Mouse (Mus musculus) layer of hippocampus, postnatal 14 days (tissue): ENCODE measurements around the gene Adcy6. TPM values are rescaled to one million over a fixed set of nuclear protein-coding genes. Genes with fewer than 3 reads are reported as not detected.

Experiments
- DNase-seq, 2 experiments: peaks; one replicate each; pipeline ENCODE4 v3.0.0; 2021 to 2022; ENCODE audit warnings: low spot score in 2 of 2, mixed read lengths in 1 of 2
- total RNA-seq, 2 experiments: library from RNA; stranded (reverse); gene quantifications; 2 replicates each; pipeline ENCODE4 v1.2.3; 2021

The Adcy6 gene
- total RNA-seq, 2 experiments from 2014 or later = 45.1 to 45.3 TPM

DNA sequence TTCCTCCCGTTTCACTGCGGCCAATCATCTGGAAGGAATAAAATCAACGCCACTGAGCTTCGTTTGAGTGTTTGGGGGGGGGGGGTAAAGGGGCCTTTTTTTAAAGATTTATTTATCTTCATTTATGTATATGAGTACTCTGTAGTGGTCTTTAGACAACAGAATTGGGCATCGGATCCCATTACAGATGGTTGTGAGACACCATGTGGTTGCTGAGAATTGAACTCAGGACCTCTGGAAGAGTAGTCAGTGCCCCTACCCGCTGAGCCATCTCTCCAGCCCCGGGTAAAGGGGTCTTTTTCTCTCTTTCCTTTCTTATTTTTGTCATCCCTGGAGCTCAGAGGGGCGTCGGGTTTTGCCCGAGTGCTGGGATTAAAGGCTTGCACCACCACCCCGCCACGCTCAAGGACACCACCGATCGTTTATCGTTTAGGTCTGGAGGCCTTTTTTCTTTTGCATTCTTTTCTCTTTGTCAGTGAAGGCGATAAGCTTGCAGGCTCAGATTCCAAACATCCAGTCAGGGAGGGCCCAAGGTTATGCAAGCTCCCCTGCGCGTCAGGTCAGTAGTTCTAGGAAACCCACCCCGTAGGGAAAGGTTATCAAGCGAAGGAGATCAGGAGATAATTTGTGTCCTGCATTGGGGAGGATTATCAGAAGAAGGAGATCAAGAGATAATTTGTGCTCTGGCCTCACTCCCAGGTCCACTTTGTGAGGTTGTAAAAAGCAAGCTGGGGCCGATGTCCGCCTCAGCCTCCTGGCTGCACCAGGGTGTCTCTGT, 41.4 kb downstream of the Adcy6 start:
- no peak for DNase-seq

DNA sequence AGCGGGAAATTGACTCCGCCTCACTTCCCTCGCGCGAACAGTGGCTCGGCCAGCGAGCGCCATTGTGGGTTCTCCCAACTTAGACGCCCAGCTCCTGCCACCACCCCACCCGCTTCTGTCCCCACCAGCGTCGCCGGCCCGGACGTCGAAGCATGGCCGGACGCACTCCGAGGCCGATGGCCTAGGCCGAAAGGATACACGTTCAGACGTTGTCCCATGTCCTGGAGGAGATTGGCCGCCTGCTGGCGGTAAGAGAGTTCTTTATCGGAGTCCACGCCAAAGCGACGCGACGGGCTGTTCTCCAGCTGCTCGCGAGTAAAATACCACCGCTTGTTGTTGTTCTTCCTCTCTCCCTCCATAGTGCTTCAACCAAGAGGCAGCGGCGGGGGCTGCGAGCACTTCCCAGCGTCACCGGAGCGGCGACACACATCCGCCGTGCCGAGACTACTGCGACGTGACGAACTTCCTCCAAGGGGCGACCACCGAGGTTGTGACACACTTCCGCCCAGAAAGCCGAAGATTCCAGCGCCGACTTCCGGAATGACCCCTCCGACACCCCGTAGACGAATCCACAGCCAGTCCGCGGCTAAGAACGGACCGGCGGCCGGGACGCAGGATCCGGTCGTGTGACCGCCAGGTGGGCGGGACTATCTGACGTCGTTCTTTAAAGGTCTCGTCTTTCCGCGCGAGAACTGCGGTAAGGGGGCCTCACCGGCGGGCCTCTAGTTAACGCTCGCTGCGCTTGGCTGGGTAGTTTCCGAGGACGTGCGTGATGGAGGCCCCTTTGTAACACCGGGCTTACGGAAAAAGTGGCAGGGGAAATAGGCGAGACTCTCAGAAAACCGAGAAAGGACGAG, 42.4 kb downstream of the Adcy6 start:
- DNase-seq = peak; percentile 99 to 100

DNA sequence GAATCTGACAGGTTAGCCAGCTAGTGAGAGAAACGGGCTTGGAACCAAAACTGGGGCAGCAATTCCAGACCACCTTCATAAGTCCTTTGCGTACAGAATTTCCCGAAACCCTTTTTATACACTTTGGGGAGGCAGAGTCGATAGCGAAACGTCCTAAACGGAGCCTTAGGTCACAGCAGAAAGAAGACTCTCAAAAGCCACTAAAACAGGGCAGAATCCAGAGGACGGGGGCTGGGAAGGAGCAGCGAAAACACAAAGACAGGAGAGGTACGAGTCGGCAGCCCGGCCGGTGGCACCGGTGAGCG, 43.0 kb downstream of the Adcy6 start:
- DNase-seq = no peak

DNA sequence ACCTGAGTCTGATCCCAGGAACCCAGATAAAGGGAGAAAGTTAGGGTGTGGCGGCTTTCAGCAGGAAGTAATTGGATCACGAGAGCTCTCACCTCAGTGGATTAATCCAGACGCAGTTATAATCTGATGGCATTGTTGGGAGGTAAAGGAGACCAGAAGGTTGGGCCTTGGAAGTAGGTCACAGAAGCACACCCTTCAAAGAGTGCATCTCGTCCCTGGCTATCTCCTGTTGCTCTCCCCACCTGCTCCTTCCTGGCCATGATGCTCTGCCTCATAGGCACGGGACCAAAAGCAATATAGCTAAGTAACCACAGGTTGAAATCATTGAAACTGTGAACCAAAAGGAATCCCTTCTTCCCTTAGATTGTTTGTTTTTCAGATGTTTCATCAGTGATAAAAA, 52.7 kb downstream of the Adcy6 start:
- DNase-seq = no peak

DNA sequence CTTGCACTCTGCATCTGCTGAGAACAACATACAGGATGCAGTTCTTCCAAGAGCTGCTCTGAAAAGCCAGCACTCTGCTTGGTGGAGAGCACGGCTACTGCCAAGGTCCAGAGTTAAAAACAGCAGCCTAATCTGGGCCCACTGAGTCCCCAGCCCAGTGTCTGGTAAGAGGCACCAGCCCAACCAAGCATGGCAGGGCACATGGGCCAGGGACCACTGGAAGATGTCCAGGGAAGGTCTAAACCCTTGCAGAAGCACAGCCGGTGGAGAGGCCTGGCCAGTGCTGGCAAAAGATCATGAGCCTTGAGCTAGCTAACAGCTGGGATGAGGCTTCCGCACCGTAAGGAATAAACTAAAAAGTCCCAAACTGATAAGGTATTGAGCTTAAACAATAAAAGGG, 54.0 kb downstream of the Adcy6 start:
- DNase-seq = no peak

DNA sequence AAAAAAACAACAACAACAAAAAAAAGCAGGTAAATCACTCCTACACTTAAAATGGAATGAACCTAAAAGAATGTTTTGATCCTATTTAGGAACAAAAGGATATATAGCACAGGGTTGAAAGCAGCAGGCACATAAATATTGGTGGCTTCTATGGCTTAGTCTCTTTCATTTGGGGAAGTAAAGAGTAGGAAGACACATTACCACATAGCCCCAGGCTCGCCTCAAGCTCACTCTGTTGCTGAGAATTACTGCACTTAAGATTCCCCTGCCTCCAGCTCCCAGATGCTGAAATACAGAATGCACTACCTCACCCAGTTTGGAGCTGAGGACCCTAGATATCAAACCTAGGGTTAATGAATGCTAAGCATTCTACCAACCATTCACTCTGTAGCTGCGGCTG, 57.1 kb downstream of the Adcy6 start:
- DNase-seq = no peak

DNA sequence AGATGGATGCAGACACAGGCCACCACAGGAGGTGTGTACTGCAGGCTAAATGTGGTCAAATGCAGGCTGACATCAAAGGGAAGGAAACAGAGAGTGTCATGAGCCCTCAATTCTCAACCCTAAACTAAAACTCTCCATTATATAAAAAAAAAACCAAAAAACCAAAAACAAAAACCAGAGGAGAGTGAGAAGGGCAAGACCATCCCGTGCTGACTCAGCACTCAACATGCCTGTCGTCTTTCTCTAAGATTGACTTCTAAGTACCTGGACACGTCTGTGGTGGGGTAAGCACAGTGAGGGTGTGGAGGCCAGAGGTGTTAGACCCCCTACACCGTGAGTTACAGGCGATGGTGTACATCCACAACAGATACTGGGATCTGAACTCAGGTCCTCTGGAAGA, 63.0 kb downstream of the Adcy6 start:
- no peak for DNase-seq

DNA sequence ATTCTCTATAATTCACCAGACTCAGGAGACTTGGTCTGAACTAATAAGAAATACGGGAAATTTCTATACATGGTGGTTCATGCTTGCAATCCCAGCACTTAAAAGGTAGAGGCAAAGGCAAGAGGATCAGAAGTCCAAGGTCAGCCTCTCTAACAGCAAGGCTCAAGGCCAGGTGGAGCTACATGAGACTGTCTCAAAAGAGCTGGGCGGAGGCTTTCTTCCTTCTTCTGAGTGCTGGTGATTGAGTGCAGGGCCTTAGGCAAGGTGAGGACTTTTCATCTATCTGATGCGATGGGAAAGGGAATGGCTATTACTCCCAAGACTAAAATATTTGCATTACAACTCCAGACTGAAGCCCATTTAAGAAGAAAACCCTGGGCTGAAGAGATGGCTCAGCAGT, 64.7 kb downstream of the Adcy6 start:
- no peak for DNase-seq

DNA sequence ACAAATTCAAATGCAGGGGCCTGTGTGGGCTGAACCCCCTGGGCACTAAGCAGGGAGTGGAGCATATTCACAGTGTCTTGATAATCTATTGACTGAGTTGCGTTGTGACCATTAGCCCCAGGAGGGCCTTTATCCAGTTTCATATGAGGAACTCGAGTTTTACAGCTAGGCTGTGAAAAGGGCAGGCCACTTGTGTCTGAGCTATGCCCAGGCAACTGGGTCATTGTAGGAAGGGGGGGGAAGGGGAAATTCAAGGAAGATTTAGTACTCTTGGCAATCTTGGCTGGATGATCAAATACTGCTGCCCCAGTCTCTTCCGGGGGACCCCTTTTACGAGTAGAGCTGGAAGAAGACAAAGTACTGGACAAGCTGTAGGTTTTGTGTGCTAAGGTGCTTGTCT, 66.5 kb downstream of the Adcy6 start:
- DNase-seq = no peak

DNA sequence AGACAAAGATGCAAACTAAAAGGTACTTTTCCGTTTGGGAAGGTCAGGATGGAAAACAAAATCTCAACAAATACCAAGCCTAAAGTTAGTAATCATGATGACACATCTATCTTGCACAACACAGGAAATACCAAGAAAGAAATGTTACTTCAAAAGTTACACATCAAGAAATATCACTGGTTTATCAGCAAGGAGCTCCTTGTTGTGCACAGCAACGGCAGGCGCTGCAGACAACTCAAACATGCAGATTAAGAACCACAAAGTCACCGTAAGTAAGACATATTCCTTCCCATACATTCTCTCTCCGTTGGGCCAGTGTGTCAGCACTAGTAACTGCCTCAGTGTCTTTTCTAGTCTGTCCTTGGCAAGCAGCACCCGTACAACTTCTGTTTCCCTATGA, 68.8 kb downstream of the Adcy6 start:
- no peak for DNase-seq

Other genes with a start within 250 kb of the Adcy6 start
- not detected for gene Olfr283, start 229.1 kb downstream of the Adcy6 start, total RNA-seq
- gene Olfr282, start 178.9 kb downstream of the Adcy6 start, total RNA-seq = not detected
- gene Olfr281, start 157.5 kb downstream of the Adcy6 start, total RNA-seq = not detected
- not detected for gene OR5BS1P, start 140.2 kb downstream of the Adcy6 start, total RNA-seq
- not detected for gene Lalba, start 127.4 kb downstream of the Adcy6 start, total RNA-seq
- gene Olfr279, start 117.7 kb downstream of the Adcy6 start, total RNA-seq = under 1 TPM; 0.21 to 0.37 TPM
- 10 to 100 TPM; 65.5 to 65.8 TPM for gene Kansl2, start 75.8 kb downstream of the Adcy6 start, total RNA-seq
- gene Ccnt1, start 39.2 kb downstream of the Adcy6 start, total RNA-seq = 10 to 100 TPM; 43.9 to 44.7 TPM
- gene 4930415O20Rik, start 39.1 kb downstream of the Adcy6 start, total RNA-seq = not detected
- gene Cacnb3, start 20.8 kb upstream of the Adcy6 start, total RNA-seq = 100 to 1,000 TPM; 159 to 168 TPM
- 10 to 100 TPM; 60.3 to 70.2 TPM for gene Ddx23, start 52.8 kb upstream of the Adcy6 start, total RNA-seq
- gene Rnd1, start 67.4 kb upstream of the Adcy6 start, total RNA-seq = 10 to 100 TPM; 18.8 to 21.5 TPM
- gene Ccdc65, start 98.1 kb upstream of the Adcy6 start, total RNA-seq = 10 to 100 TPM in 1 of 2 experiments, 1 to 10 TPM in 1; 8.9 to 10.1 TPM
- gene Fkbp11, start 118.1 kb upstream of the Adcy6 start, total RNA-seq = 1 to 10 TPM; 1.3 to 2.7 TPM
- gene Arf3, start 153.1 kb upstream of the Adcy6 start, total RNA-seq = 100 to 1,000 TPM; 791 to 794 TPM
- under 1 TPM; 0.41 to 0.48 TPM for gene Wnt10b, start 168.1 kb upstream of the Adcy6 start, total RNA-seq
- not detected for gene Wnt1, start 179.8 kb upstream of the Adcy6 start, total RNA-seq
- gene Ddn, start 199.4 kb upstream of the Adcy6 start, total RNA-seq = 100 to 1,000 TPM; 747 to 793 TPM
- gene Prkag1, start 221.4 kb upstream of the Adcy6 start, total RNA-seq = 10 to 100 TPM; 44.5 to 46.2 TPM